ENCODE assay signal across 8 mouse cellular contexts in genomic region chr16:78452303-78452702, GRCm38 (mm10).
DNase-seq lines count a peak whose midpoint lies in the region; ATAC-seq and TF ChIP-seq lines count a peak whose summit lies in the region.
"Had no signal": no experiment of that assay in that cellular context is flagged by ENCODE, and none has a peak within 500 bp of the region (broad histone marks: within the 10 kb centered on the region; RNA-seq: fewer than 3 reads in every experiment).

No protein-coding gene starts in this region.

- 0 out of 2 replicates have a peak, but pooled peaks cover 4% of the 10 kb centered on the region for H3K9me3 ChIP-seq in forebrain, embryonic 13.5 days (replicated peaks)
- H3K9me3 ChIP-seq: hindbrain, embryonic 15.5 days had no signal

- peak; percentile 63 for ATAC-seq in forebrain, embryonic 13.5 days
- ATAC-seq in neutrophil, adult 5-6 weeks (ENCODE audit: extremely low read depth, insufficient number of reproducible peaks, low FRiP score, poor library complexity, severe bottlenecking), result peak; percentile 95

- H3K36me3 ChIP-seq in forebrain, embryonic 13.5 days (ENCODE audit: poor library complexity, severe bottlenecking), result no peaks in the 10 kb centered on the region
- H3K36me3 ChIP-seq: hindbrain, embryonic 15.5 days had no signal

- no peak overlapping the region for H3K9ac ChIP-seq in forebrain, embryonic 13.5 days
- H3K9ac ChIP-seq: hindbrain, embryonic 15.5 days had no signal

- H3K4me1 ChIP-seq in forebrain, embryonic 13.5 days, result peaks cover 5% of the 10 kb centered on the region; the same call in 1 of the 2 replicates
- H3K4me1 ChIP-seq: hindbrain, embryonic 15.5 days had no signal

- peak in 1 of 2 experiments; percentile 44 for DNase-seq in left cerebral cortex, adult 2 months (ENCODE audit: extremely low spot score in 1 of 2, low spot score in 2 of 2)
- DNase-seq in left cerebral cortex, adult 11 months (ENCODE audit: low spot score), result no peak
- peak; percentile 67 for DNase-seq in ES-CJ7 (ENCODE audit: low read depth, low spot score)
- peak; percentile 92 for DNase-seq in brain, adult 2 months (ENCODE audit: low read depth, low spot score)
- DNase-seq in layer of hippocampus, adult 9-11 months, result peak; percentile 57

- intact Hi-C loops in left cerebral cortex, adult 2 months (cut with DNase I), result loop anchor here (1.0 to 5.0 kb wide), 6 partner anchors 13 to 500 kb away; partner anchors contain the start of gene D16Ertd472e

- 9% methylated on average over 10 of the region's 10 CpGs for WGBS in forebrain, embryonic 13.5 days

- no peak overlapping the region for H3K4me3 ChIP-seq in left cerebral cortex, adult 2 months
- H3K4me3 ChIP-seq in forebrain, embryonic 13.5 days, result no peak overlapping the region
- H3K4me3 ChIP-seq: hindbrain, embryonic 15.5 days had no signal

- no peaks in the 10 kb centered on the region for H3K27me3 ChIP-seq in forebrain, embryonic 13.5 days
- H3K27me3 ChIP-seq: hindbrain, embryonic 15.5 days had no signal

- TF ChIP-seq CTCF in left cerebral cortex, adult 2 months (IDR thresholded peaks at IDR 0.05), result peak; percentile 82

- no peak overlapping the region for H3K4me2 ChIP-seq in forebrain, embryonic 13.5 days
- H3K4me2 ChIP-seq: hindbrain, embryonic 15.5 days had no signal

- no peak overlapping the region for H3K27ac ChIP-seq in left cerebral cortex, adult 2 months
- no peak overlapping the region for H3K27ac ChIP-seq in forebrain, embryonic 13.5 days
- H3K27ac ChIP-seq: hindbrain, embryonic 15.5 days had no signal
